Mouse (Mus musculus): Measurements from ENCODE around the gene Ptbp3.
A peak's percentile ranks its signal among the peaks of the same experiment; 100 is the strongest.

The Ptbp3 gene

GRCm38 (mm10) chr4:59471306-59471705 is 77.9 kb downstream of the Ptbp3 start:
- no peak for DNase-seq

- DNase-seq: no peak
Observed at GRCm38 (mm10) chr4:59465449-59465848, 83.7 kb downstream of the Ptbp3 start.

GRCm38 (mm10) chr4:59464661-59465060 is 84.5 kb downstream of the Ptbp3 start:
- DNase-seq: no peak

- peak in 1 of 2 experiments; percentile 21 for DNase-seq
Observed at GRCm38 (mm10) chr4:59462494-59462893, 86.7 kb downstream of the Ptbp3 start.

GRCm38 (mm10) chr4:59461116-59461727 is 87.9 kb downstream of the Ptbp3 start:
- DNase-seq: no peak

- DNase-seq: no peak
Observed at GRCm38 (mm10) chr4:59459216-59459955, 89.8 kb downstream of the Ptbp3 start.

GRCm38 (mm10) chr4:59457941-59458340 is 91.2 kb downstream of the Ptbp3 start:
- no peak for DNase-seq

GRCm38 (mm10) chr4:59457091-59457490 is 92.1 kb downstream of the Ptbp3 start:
- DNase-seq: no peak

GRCm38 (mm10) chr4:59455465-59455864 is 93.7 kb downstream of the Ptbp3 start:
- DNase-seq: no peak

GRCm38 (mm10) chr4:59454046-59454445 is 95.1 kb downstream of the Ptbp3 start:
- DNase-seq: no peak

GRCm38 (mm10) chr4:59452503-59452933 is 96.6 kb downstream of the Ptbp3 start:
- DNase-seq: no peak

- DNase-seq: no peak
Observed at GRCm38 (mm10) chr4:59450906-59451305, 98.3 kb downstream of the Ptbp3 start.

GRCm38 (mm10) chr4:59450234-59450854 is 98.8 kb downstream of the Ptbp3 start:
- DNase-seq: no peak

GRCm38 (mm10) chr4:59447296-59447695 is 101.9 kb downstream of the Ptbp3 start:
- DNase-seq: no peak

- DNase-seq: peak; percentile 35 to 55
Observed at GRCm38 (mm10) chr4:59445516-59445915, 103.6 kb downstream of the Ptbp3 start.

- peak; percentile 13 to 33 for DNase-seq
Observed at GRCm38 (mm10) chr4:59444994-59445393, 104.2 kb downstream of the Ptbp3 start.

- peak; percentile 52 to 69 for DNase-seq
Observed at GRCm38 (mm10) chr4:59444085-59444484, 105.1 kb downstream of the Ptbp3 start.

- DNase-seq: no peak
Observed at GRCm38 (mm10) chr4:59441265-59441664, 107.9 kb downstream of the Ptbp3 start.

- DNase-seq: no peak
Observed at GRCm38 (mm10) chr4:59439960-59440359, 109.2 kb downstream of the Ptbp3 start.

- no peak for DNase-seq
Observed at GRCm38 (mm10) chr4:59439041-59439440, 110.1 kb downstream of the Ptbp3 start.

- DNase-seq: peak; percentile 76 to 82
Observed at GRCm38 (mm10) chr4:59437990-59438854, 110.9 kb downstream of the Ptbp3 start, which contains the start of gene Susd1. Gene Susd1 (minus strand): TSS chr4:59438633.

- no peak for DNase-seq
Observed at GRCm38 (mm10) chr4:59435951-59436350, 113.2 kb downstream of the Ptbp3 start.

GRCm38 (mm10) chr4:59434039-59434438 is 115.1 kb downstream of the Ptbp3 start:
- no peak for DNase-seq
